Mouse (Mus musculus): Measurements from ENCODE around the gene Klhdc4.

DNA sequence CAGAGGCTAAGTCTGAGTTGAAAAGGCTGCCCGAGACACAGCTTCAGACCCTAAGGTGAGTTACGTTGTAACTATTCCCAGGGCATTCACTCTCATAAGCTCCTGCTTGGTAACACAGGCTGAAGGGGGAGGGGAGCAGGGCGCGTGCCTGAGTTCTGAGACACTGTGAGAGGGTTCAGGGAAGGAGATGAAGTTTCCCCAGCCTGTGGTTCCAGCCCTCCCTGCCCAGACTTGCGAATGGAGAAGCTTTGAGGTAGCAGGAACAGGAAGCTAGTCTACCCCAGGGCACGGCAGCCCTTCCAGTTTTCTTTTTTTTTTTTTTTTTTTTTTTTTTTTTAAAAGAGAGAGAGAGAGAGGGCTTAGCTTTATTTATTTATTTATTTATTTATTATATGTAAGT lies 31.9 kb upstream of the Klhdc4 start:
- no peak for TF ChIP-seq CTCF (IDR thresholded peaks at IDR 0.05; ENCODE audit: low read depth)
- TF ChIP-seq EP300 (IDR thresholded peaks at IDR 0.05; ENCODE audit: low read depth), result no peak

Measured in liver, embryonic 14.5 days (tissue).